Mouse (Mus musculus) kidney, postnatal 0 days (tissue): Measurements from ENCODE around the gene Lsr. TPM values are rescaled to one million over a fixed set of nuclear protein-coding genes. Genes with fewer than 3 reads are reported as not detected.
"Not testable (repeated sequence)": the region's sequence is repeated elsewhere in the genome, so short reads cannot be mapped to it uniquely, and the experiment has no call there.

Experiments used
- ATAC-seq: fragments of 200-750 bp; cut with Nextera tagmentation; replicated peaks from 2 replicates; pipeline ENCODE4 v1.8.0; 2017; ENCODE audit warnings: low read depth, moderate number of reproducible peaks, moderate TSS enrichment, moderate library complexity; ENCODE audit not compliant: low FRiP score
- DNase-seq: peaks from one replicate; pipeline ENCODE4 v3.0.0-alpha.2; 2016; ENCODE audit warnings: low spot score
- H3K27ac ChIP-seq: fragments of 300-500 bp; sonication (generic); 2 replicates; pipeline ENCODE4 v1.5.1; 2014; ENCODE audit warnings: mild to moderate bottlenecking
- H3K27me3 ChIP-seq: fragments of 300-500 bp; sonication (generic); 2 replicates; pipeline ENCODE4 v1.6.1; 2014; ENCODE audit warnings: low read length, mixed read lengths; ENCODE audit not compliant: insufficient read depth
- H3K36me3 ChIP-seq: fragments of 300-500 bp; sonication (generic); 2 replicates; pipeline ENCODE4 v1.6.1; 2014; ENCODE audit warnings: low read length, mixed read lengths; ENCODE audit not compliant: insufficient read depth
- H3K4me1 ChIP-seq: fragments of 300-500 bp; sonication (generic); replicated peaks from 2 replicates; pipeline ENCODE4 v1.6.1; 2014; ENCODE audit warnings: antibody characterized with exemption, low read length, mixed read lengths; ENCODE audit not compliant: insufficient read depth
- H3K4me2 ChIP-seq: fragments of 300-500 bp; sonication (generic); 2 replicates; pipeline ENCODE4 v1.6.1; 2014; ENCODE audit warnings: mild to moderate bottlenecking, low read length, moderate library complexity, mixed read lengths
- H3K4me3 ChIP-seq: fragments of 300-500 bp; sonication (generic); replicated peaks from 2 replicates; pipeline ENCODE4 v1.5.1; 2014; ENCODE audit warnings: low read depth, low read length
- H3K9ac ChIP-seq: fragments of 300-500 bp; sonication (generic); 2 replicates; pipeline ENCODE4 v1.6.1; 2014; ENCODE audit warnings: low read depth, low read length
- H3K9me3 ChIP-seq: fragments of 300-500 bp; sonication (generic); replicated peaks from 2 replicates; pipeline ENCODE4 v1.6.1; 2016; ENCODE audit warnings: low read length, inconsistent platforms, mixed read lengths
- CTCF ChIP-seq: IDR thresholded peaks from 2 replicates; pipeline ENCODE4 v1.5.1; 2016; ENCODE audit warnings: antibody characterized with exemption, low read depth, mild to moderate bottlenecking, moderate library complexity
- WGBS: fragments of 180-500 bp; shearing (Covaris S2); extraction: QIAGEN DNeasy Blood & Tissue Kit; methylation state at CpG from one replicate; pipeline ENCODE4 v1.1.7; 2014; 5-methylcytosine and 5-hydroxymethylcytosine counted together
- polyA plus RNA-seq: library from polyadenylated mRNA; unstranded; fragments of >200 nt; fragmentation: Nextera tagmentation; extraction: Ambion mirVana; gene quantifications from 2 replicates; pipeline ENCODE4 v1.2.1, GENCODE M21; 2015

Gene Lsr
- polyA plus RNA-seq, 1 experiment from 2014 or later, result 58.4 TPM

DNA sequence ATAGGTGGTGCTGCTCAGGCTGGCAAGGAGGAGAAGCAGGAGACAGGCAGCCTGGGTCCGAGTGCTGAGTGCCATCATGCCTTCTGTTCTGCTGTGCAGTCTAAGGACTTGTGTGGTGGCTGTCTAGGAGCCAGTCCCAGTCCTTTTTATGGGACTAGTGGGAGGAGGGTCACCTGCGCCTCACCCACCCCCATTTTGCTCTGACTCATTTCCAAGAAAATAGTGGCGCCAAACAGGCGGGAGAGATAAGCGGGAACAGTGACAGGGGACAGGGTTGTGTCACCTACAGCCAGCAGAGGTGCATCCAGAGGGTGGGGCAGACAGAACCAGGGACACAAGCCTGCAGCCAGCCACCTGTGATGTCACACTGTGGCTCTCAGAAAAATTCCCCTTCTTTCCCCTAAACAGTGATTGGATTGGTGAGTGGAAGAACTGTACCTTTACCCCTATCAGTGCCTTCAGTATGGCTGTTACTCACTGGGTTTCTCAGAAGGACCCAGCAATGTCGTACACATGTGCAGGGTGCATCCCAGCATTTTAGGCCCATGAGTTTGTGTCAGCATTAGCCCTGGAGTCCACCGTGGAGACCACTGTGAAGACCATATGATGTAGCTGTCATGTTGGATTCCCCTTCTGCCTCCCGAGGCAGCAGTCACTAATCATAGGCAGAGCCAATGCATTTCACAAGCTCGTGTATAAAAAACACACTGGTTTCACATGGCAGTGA lies 29.2 kb downstream of the Lsr start, which contains the start of gene Hamp:
TSS of gene Hamp (minus strand) at position 124 of the 727 bp plus-strand sequence.
- ATAC-seq (peak; percentile 16; the same call in 1 of the 2 replicates), DNase-seq (no peak)
- H3K9ac ChIP-seq, result no peak within 1 kb of the TSS
- H3K4me1 ChIP-seq, result no peaks in the 10 kb centered on the region
- no peak within 1 kb of the TSS for H3K27ac ChIP-seq
- H3K27me3 ChIP-seq, result no peaks in the 10 kb centered on the region
- no peak within 1 kb of the TSS for H3K4me2 ChIP-seq
- no peaks in the 10 kb centered on the region for H3K9me3 ChIP-seq
- H3K36me3 ChIP-seq, result 0 out of 2 replicates have a peak, but pooled peaks cover 4% of the 10 kb centered on the region
- WGBS, result 64% methylated on average over 9 of the region's 9 CpGs
- H3K4me3 ChIP-seq, result no peak within 1 kb of the TSS
- no peak for TF ChIP-seq CTCF

DNA sequence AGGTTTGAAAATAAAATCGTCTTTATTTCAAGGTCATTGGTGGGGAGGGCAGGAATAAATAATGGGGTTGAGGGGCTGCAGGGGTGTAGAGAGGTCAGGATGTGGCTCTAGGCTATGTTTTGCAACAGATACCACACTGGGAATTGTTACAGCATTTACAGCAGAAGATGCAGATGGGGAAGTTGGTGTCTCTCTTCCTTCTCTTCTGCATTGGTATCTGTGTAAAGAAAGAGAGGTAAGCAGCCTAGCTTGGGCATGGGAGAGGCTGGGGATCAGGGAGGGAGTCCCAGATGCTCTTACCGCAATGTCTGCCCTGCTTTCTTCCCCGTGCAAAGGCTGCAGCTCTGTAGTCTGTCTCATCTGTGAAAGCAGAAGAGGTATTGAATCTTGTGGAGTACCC lies 30.9 kb downstream of the Lsr start:
- not testable (repeated sequence) for ATAC-seq, H3K9me3 ChIP-seq, H3K9ac ChIP-seq, H3K36me3 ChIP-seq, DNase-seq, H3K4me3 ChIP-seq, H3K4me1 ChIP-seq, H3K4me2 ChIP-seq, H3K27me3 ChIP-seq, H3K27ac ChIP-seq
- 56% methylated on average over 1 of the region's 3 CpGs for WGBS

DNA sequence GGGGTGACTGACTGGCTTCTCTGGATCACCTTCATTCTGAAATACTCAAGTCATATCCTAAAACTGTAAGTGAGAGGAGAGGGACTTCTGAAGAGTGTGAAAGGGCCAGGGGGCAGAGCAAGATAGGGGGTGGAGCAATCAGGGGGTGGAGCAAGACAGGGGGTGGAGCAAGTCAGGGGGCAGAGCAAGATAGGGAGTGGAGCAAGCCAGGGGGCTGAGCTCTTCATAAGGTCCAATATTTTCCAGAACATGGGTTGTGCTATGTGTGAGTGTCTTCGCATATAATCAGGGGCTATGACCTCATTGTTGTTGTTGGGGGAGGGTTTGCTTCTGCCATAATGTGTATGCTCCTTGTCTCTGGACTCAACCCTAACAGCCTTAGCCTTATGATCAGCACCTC lies 33.2 kb downstream of the Lsr start:
- H3K4me1 ChIP-seq, H3K27ac ChIP-seq, H3K36me3 ChIP-seq, H3K4me3 ChIP-seq, ATAC-seq, H3K9me3 ChIP-seq, H3K9ac ChIP-seq, H3K27me3 ChIP-seq, DNase-seq, H3K4me2 ChIP-seq: not testable (repeated sequence)
- WGBS, result 78% methylated on average over 1 of the region's 1 CpGs

DNA sequence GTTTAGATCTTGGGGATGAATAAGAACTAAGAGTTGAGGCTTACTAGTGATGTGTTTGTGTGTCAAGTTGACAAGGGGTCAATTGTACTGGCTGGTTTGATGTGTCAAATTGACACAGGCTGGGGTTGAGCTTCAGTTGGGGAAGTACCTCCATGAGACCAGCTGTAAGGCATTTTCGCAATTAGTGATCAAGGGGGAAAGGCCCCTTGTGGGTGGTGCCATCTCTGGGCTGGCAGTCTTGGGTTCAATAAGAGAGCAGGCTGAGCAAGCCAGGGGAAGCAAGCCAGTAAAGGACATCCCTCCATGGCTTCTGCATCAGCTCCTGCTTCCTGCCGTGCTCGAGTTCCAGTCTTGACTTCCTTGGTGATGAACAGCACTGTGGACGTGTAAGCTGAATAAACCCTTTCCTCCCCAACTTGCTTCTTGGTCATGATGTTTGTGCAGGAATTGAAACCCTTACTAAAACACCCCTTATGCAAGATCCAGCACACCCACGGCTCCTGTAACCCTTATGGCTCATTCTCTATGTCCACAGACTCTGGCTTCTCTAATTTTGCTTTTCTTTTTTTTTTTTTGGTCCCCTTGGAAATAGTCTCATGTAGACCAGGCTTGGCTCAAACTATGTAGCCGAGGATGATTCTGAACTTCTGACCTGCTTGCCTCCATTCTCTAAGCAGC lies 37.7 kb downstream of the Lsr start:
- H3K4me3 ChIP-seq, H3K36me3 ChIP-seq, H3K4me2 ChIP-seq, H3K9me3 ChIP-seq, H3K27me3 ChIP-seq, H3K4me1 ChIP-seq, H3K27ac ChIP-seq, DNase-seq, H3K9ac ChIP-seq, ATAC-seq: not testable (repeated sequence)
- whole genome bisulfite sequencing, result 64% methylated on average over 6 of the region's 6 CpGs

DNA sequence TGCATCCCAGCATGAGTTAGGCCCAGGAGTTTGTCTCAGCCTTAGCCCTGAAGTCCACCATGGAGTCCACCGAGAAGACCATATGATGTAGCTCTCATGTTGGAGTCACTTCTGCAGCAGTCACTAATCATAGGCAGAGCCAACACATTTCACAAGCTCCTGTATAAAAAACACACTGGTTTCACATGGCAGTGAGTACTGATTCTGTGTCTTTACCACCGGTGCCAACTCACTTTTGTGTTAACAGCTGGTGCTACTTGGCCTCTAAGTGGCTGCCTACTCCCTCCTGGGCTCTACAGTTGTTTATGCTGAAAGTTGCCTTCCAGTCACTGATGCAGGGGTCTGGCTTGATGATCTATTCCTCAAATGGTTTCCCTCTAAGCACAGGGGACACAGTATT lies 48.7 kb downstream of the Lsr start, which contains the start of gene Hamp2:
TSS of gene Hamp2 (minus strand) at position 101 of the 400 bp plus-strand sequence.
- not testable (repeated sequence) for H3K9me3 ChIP-seq, H3K36me3 ChIP-seq, H3K27ac ChIP-seq, H3K4me1 ChIP-seq, ATAC-seq, DNase-seq, H3K4me3 ChIP-seq, H3K9ac ChIP-seq, H3K4me2 ChIP-seq, H3K27me3 ChIP-seq
- 71% methylated on average over 2 of the region's 2 CpGs for WGBS

DNA sequence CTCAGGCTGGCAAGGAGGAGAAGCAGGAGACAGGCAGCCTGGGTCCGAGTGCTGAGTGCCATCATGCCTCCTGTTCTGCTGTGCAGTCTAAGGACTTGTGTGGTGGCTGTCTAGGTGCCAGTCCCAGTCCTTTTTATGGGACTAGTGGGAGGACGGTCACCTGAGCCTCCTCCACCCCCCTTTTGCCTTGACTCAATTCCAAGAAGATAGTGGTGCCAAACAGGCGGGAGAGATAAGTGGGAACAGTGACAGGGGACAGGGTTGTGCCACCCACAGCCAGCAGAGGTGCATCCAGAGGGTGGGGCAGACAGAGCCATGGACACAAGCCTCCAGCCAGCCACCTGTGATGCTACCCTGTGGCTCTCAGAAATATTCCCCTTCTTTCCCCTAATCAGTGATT lies 49.2 kb downstream of the Lsr start:
- H3K4me3 ChIP-seq, result no peak overlapping the region
- no peak overlapping the region for H3K4me2 ChIP-seq
- H3K4me1 ChIP-seq, result no peaks in the 10 kb centered on the region
- no peak overlapping the region for H3K9ac ChIP-seq
- no peak for TF ChIP-seq CTCF
- no peaks in the 10 kb centered on the region for H3K27me3 ChIP-seq
- H3K27ac ChIP-seq, result no peak overlapping the region
- no peaks in the 10 kb centered on the region for H3K36me3 ChIP-seq
- ATAC-seq (no peak), DNase-seq (no peak)
- H3K9me3 ChIP-seq, result no peaks in the 10 kb centered on the region
- 60% methylated on average over 3 of the region's 3 CpGs for WGBS

DNA sequence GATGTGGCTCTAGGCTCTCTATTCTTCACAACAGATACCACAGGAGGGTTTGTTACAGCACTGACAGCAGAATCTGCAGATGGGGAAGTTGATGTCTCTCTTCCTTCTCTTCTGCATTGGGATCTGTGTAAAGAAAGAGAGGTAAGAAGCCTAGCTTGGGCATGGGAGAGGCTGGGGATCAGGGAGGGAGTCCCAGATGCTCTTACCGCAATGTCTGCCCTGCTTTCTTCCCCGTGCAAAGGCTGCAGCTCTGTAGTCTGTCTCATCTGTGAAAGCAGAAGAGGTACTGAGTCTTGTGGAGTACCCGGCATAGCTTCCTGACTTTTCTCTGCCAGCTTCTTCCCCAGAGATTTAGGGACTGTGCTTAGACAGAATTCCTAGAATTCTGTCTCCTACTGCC lies 50.8 kb downstream of the Lsr start:
- ATAC-seq, H3K27ac ChIP-seq, H3K36me3 ChIP-seq, H3K4me3 ChIP-seq, H3K9ac ChIP-seq, H3K4me1 ChIP-seq, H3K4me2 ChIP-seq, H3K9me3 ChIP-seq, H3K27me3 ChIP-seq, DNase-seq: not testable (repeated sequence)
- 37% methylated on average over 3 of the region's 3 CpGs for WGBS
